Mouse (Mus musculus): ENCODE measurements around the gene Dpagt1.

The Dpagt1 gene

GRCm38 (mm10) chr9:44378153-44378730 is 52.4 kb downstream of the Dpagt1 start:
- no peak for DNase-seq (ENCODE audit: low spot score)

- DNase-seq (ENCODE audit: low spot score) = peak; percentile 98
Observed at GRCm38 (mm10) chr9:44379054-44379834, 53.4 kb downstream of the Dpagt1 start, which contains the start of gene Hyou1. Gene Hyou1, plus strand, starts transcription at chr9:44379490.

- no peak for DNase-seq (ENCODE audit: low spot score)
Observed at GRCm38 (mm10) chr9:44379862-44380261, 54.0 kb downstream of the Dpagt1 start.
